Mouse (Mus musculus) olfactory bulb, adult 2 months (tissue): ENCODE measurements around the gene Sftpa1. TPM values are rescaled to one million over a fixed set of nuclear protein-coding genes. Genes with fewer than 3 reads are reported as not detected.

Experiments
- H3K27ac ChIP-seq: fragments of 200-500 bp; 2 replicates; pipeline ENCODE4 v1.5.1; 2012; ENCODE audit warnings: low read depth, low read length; ENCODE audit not compliant: insufficient read depth
- H3K4me1 ChIP-seq: fragments of 200-500 bp; 2 replicates; pipeline ENCODE4 v1.6.1; 2012; ENCODE audit warnings: low read length; ENCODE audit not compliant: control insufficient read depth, insufficient read depth
- H3K4me3 ChIP-seq: fragments of 200-500 bp; 2 replicates; pipeline ENCODE4 v1.5.1; 2012; ENCODE audit warnings: mild to moderate bottlenecking, low read depth, low read length, moderate library complexity; ENCODE audit not compliant: insufficient read depth
- CTCF ChIP-seq: fragments of 200-500 bp; IDR thresholded peaks from 2 replicates; pipeline ENCODE4 v1.5.1; 2012; ENCODE audit warnings: low read depth, mild to moderate bottlenecking, low read length, moderate library complexity; ENCODE audit not compliant: insufficient read depth
- POLR2A ChIP-seq: fragments of 200-500 bp; IDR thresholded peaks from 2 replicates; pipeline ENCODE4 v1.6.1; 2012; ENCODE audit warnings: mild to moderate bottlenecking, low read depth, low read length, moderate library complexity; ENCODE audit not compliant: insufficient read depth
- WGBS: fragments of 180-500 bp; shearing (Covaris S2); methylation state at CpG from one replicate; pipeline ENCODE4 v1.1.7; 2018; 5-methylcytosine and 5-hydroxymethylcytosine counted together
- polyA plus RNA-seq: library from polyadenylated mRNA; stranded (reverse); fragments of >200 nt; gene quantifications from 2 replicates; pipeline ENCODE4 v1.2.4, GENCODE M21; 2012; ENCODE audit warnings: low replicate concordance; ENCODE audit not compliant: missing spikeins, insufficient read depth, insufficient read length

The Sftpa1 gene
- polyA plus RNA-seq, 1 experiment = not detected

DNA sequence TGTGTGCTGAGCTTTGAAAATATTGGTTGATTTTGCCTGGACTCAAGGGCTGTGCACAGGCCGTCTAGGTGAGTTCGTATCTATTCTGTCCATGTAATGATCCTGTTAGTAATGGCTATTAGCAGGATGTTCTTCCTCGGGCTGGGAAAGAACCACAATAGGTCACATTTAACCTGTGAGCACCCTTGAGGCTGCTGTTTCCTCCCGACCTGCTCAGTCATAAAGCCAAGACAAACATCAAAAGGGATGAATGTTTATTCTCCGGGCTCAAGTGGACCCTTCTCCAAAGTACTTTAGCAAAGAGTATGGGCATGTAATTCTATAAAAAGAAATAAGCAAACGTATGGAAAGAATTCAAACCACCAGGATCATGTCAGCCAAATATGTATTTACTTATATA lies 14.5 kb downstream of the Sftpa1 start:
- WGBS = 75% methylated on average over 6 of the region's 6 CpGs
- Histone ChIP-seq H3K4me1 (no peaks in the 10 kb centered on the region), H3K27ac (no peak overlapping the region), H3K4me3 (no peak overlapping the region)
- TF ChIP-seq POLR2A (no peak), CTCF (no peak)

DNA sequence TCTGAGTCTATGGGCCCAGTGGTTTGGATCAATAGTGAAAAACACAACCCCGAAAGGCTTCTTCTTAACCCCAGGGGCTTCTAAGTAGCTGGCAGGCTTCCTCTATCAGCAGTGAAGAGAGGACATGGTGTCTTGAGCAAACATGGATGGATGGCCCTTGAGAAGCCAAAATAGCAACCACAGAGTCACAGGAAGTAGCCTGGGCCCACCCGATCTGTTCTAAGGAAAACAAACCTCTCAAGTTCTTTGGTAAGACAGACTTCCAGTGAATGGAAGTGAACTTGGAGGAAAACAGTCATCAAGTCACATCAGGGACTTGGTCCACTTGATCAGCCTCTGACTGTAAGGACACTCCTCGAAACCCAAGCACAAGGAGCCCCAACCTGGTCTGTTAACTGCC lies 15.3 kb downstream of the Sftpa1 start:
- Histone ChIP-seq H3K4me3 (no peak overlapping the region), H3K4me1 (no peaks in the 10 kb centered on the region), H3K27ac (no peak overlapping the region)
- WGBS = 87% methylated on average over 3 of the region's 3 CpGs
- TF ChIP-seq CTCF = no peak
- no peak for TF ChIP-seq POLR2A

- Histone ChIP-seq H3K4me1 (no peaks in the 10 kb centered on the region), H3K27ac (no peak overlapping the region), H3K4me3 (no peak overlapping the region)
- no peak for TF ChIP-seq CTCF
- TF ChIP-seq POLR2A = no peak
- WGBS = 53% methylated on average over 2 of the region's 2 CpGs
Measured at GRCm38 (mm10) chr14:41147356-41147755, 15.8 kb downstream of the Sftpa1 start.

DNA sequence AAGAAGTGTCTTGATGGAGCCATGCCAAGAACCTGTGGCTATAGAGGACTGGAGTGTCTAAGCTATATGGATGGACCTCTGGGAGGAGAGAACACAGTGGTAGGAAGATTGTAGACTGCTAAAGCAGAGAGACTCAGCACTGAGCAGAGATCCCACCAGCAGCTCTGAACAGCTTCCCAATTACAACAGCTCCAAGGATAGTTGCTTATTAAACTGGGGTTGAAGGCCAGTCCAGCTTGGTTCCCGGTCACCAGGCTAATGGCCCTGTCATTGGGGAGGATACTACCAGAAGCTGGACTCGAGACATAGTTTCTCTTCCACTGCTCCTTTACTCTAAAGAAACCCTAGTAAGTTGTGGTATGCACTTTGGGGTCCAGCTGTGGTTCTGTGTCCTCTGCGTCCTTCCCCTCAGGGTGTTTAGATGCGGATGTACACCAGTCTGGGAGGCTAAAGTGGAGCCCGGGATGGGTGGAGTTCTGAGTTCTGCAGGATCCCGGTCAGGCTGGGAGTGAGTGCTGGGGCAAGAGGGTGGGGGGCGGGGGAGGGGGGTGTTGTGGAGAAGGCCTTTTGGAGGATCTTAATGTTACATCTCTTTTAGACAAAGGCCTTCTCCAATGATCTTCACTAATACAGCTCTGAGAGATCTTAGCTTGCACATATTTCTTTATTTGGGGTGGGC lies 19.8 kb downstream of the Sftpa1 start, which contains the start of gene Mbl1:
Gene Mbl1, plus strand, starts transcription at position 239 of the 679 bp plus-strand sequence.
- no peak for TF ChIP-seq POLR2A
- no peak for TF ChIP-seq CTCF
- WGBS = 88% methylated on average over 7 of the region's 7 CpGs
- Histone ChIP-seq H3K4me1 (no peaks in the 10 kb centered on the region), H3K27ac (no peak within 1 kb of the TSS), H3K4me3 (no peak within 1 kb of the TSS)

DNA sequence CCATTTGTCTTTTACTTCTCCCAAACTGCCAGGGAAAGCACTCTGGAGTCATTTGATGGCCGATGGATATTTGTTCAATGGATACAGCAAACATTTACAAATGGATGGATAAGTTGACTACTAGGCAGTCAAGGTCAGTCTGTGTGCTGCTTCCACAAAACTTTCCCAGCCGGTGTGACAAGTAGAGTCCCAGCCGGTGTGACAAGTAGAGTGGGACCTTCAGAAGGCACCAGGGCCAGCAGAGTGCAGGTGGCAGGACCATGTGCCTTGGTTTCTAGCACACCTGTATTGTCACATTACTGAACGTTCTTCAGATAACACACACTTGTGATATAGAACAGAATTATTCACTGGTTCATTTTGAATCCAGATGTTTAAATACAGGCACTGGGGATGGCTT lies 28.5 kb downstream of the Sftpa1 start:
- no peak overlapping the region for H3K4me3 ChIP-seq
- TF ChIP-seq POLR2A = no peak
- no peak for TF ChIP-seq CTCF
- WGBS = 74% methylated on average over 4 of the region's 4 CpGs
- no peak overlapping the region for H3K27ac ChIP-seq
- H3K4me1 ChIP-seq = no peaks in the 10 kb centered on the region

DNA sequence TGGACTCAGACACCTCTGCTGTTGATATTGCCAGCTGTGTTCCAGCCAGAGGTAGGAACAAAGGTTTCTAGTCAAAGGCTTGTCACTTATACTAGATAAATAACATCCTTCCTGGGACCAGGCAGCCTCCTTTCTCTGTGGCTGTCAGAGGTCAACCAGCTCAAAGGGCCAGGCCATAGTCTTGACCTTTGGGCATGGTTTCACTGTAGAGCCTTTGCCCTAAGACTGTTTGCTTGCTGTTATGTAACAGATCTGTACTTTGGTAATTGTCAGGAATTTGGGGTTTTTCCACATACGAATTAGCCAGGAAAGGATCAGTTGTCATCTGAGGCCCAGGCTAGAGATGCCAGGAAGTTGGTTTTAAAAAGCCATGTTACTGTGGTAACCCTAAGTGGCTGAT lies 29.2 kb downstream of the Sftpa1 start:
- Histone ChIP-seq H3K4me1 (no peaks in the 10 kb centered on the region), H3K4me3 (no peak overlapping the region), H3K27ac (no peak overlapping the region)
- 47% methylated on average over 1 of the region's 1 CpGs for WGBS
- TF ChIP-seq CTCF = no peak
- TF ChIP-seq POLR2A = no peak

GRCm38 (mm10) chr14:41162663-41163062 lies 31.1 kb downstream of the Sftpa1 start:
- WGBS = 17% methylated on average over 2 of the region's 2 CpGs
- H3K4me1 ChIP-seq = no peaks in the 10 kb centered on the region
- no peak overlapping the region for H3K4me3 ChIP-seq
- no peak for TF ChIP-seq POLR2A
- TF ChIP-seq CTCF = peak; percentile 45; the same call in 1 of the 2 replicates
- no peak overlapping the region for H3K27ac ChIP-seq

DNA sequence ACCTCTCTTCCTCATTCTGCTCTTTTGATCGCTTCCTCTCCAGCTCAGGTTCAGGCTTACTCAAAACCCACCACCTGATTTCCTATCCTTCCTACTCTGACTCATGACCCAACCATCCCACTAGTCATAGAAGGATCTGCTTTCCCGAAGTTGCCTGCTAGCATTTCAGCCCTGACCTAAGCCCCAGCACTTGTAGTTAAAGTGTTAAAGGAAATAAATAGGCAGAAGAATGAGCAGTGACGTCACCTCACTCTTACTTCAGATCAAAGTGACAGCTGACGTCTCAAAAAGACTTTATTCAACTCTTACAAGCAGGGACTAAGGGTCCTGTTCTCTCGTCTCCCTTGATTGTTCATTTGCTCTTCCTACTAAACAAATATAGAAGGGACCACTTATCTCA lies 35.7 kb downstream of the Sftpa1 start:
- TF ChIP-seq POLR2A (no peak), CTCF (no peak)
- H3K4me1 ChIP-seq = no peaks in the 10 kb centered on the region
- 40% methylated on average over 5 of the region's 5 CpGs for WGBS
- no peak overlapping the region for H3K4me3 ChIP-seq
- no peak overlapping the region for H3K27ac ChIP-seq

DNA sequence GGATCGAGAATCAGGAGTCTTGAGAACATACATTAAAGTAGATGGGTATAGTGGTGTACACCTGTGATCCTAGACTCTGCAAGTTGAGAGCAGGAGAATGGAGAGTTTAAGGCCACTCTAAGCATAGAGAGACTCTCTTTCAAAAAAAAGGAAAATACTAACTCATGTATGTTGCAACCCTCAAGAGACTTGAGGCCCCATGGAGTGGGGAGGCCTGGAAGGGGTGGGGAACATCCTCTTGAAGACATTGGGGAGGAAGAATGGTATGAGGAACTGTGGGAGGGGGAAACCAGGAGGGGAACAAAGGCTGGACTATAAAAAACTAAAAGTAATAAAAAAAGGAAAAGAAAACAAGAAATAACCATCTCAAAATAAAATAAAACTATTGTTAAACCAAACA lies 37.0 kb downstream of the Sftpa1 start:
- WGBS = 91% methylated on average over 1 of the region's 1 CpGs
- Histone ChIP-seq H3K4me3 (no peak overlapping the region), H3K27ac (no peak overlapping the region), H3K4me1 (no peaks in the 10 kb centered on the region)
- TF ChIP-seq POLR2A = no peak
- TF ChIP-seq CTCF = no peak
